Mouse (Mus musculus) hindbrain, embryonic 13.5 days (tissue): ENCODE measurements at regions not wholly inside any gene's neighbourhood (a gene's known extent, or its start where the extent isn't known, plus 50 kb on each side); places are given as distances from the start of the nearest gene placed in this dataset.

Source experiments
- ATAC-seq: fragments of 200-750 bp; cut with Nextera tagmentation; 2 replicates; pipeline ENCODE4 v1.8.0; 2017; ENCODE audit warnings: moderate TSS enrichment; ENCODE audit not compliant: low FRiP score
- H3K27ac ChIP-seq: fragments of 300-500 bp; sonication (generic); 2 replicates; pipeline ENCODE4 v1.5.1; 2015; ENCODE audit warnings: inconsistent platforms, mild to moderate bottlenecking, moderate library complexity
- H3K27me3 ChIP-seq: fragments of 300-500 bp; sonication (generic); 2 replicates; pipeline ENCODE4 v1.6.1; 2015; ENCODE audit warnings: mild to moderate bottlenecking, inconsistent platforms
- H3K36me3 ChIP-seq: fragments of 300-500 bp; sonication (generic); 2 replicates; pipeline ENCODE4 v1.6.1; 2015; ENCODE audit warnings: mild to moderate bottlenecking, inconsistent platforms
- H3K4me1 ChIP-seq: fragments of 300-500 bp; sonication (generic); replicated peaks from 2 replicates; pipeline ENCODE4 v1.6.1; 2015; ENCODE audit warnings: inconsistent platforms
- H3K4me2 ChIP-seq: fragments of 300-500 bp; sonication (generic); 2 replicates; pipeline ENCODE4 v1.6.1; 2015; ENCODE audit warnings: inconsistent platforms, mild to moderate bottlenecking, moderate library complexity
- H3K4me3 ChIP-seq: fragments of 300-500 bp; sonication (generic); 2 replicates; pipeline ENCODE4 v1.5.1; 2015; ENCODE audit warnings: mild to moderate bottlenecking, inconsistent platforms
- H3K9ac ChIP-seq: fragments of 300-500 bp; sonication (generic); 2 replicates; pipeline ENCODE4 v1.6.1; 2015; ENCODE audit warnings: mild to moderate bottlenecking, inconsistent platforms
- H3K9me3 ChIP-seq: fragments of 300-500 bp; sonication (generic); 2 replicates; pipeline ENCODE4 v1.6.1; 2016; ENCODE audit warnings: inconsistent platforms
- WGBS: fragments of 180-500 bp; shearing (Covaris S2); methylation state at CpG from one replicate; pipeline ENCODE4 v1.1.7; 2015; 5-methylcytosine and 5-hydroxymethylcytosine counted together

DNA sequence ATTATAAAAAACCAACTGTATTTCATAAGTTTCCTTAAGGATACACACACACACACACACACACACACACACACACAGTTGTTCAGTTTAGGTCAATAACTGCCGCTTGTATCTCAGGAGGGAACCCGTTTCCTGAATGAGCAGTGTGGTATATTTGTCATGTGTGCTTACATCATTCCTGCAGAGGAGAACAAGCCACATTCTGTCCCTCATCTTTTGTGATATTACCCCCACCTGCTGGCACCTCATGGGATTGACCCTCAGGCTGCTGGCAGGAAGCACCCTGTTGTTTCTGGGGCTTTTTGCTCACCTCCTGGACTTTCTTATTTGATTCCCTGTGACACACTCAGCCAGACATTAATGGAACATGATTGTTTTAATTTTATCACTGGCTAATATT, 66.4 kb upstream of the Htr1a start:
- Histone ChIP-seq H3K27me3 (no peaks in the 10 kb centered on the region), H3K4me3 (no peak overlapping the region), H3K4me2 (no peak overlapping the region), H3K36me3 (no peaks in the 10 kb centered on the region), H3K9ac (no peak overlapping the region), H3K27ac (no peak overlapping the region), H3K4me1 (no peaks in the 10 kb centered on the region), H3K9me3 (no peaks in the 10 kb centered on the region)
- WGBS, result 17% methylated on average over 2 of the region's 2 CpGs
- peak; percentile 75 for ATAC-seq

GRCm38 (mm10) chr13:105378587-105378986, 64.9 kb upstream of the Htr1a start:
- H3K4me2 ChIP-seq, result no peak overlapping the region
- no peak overlapping the region for H3K9ac ChIP-seq
- H3K27ac ChIP-seq, result no peak overlapping the region
- 84% methylated on average over 9 of the region's 9 CpGs for WGBS
- no peaks in the 10 kb centered on the region for H3K36me3 ChIP-seq
- no peaks in the 10 kb centered on the region for H3K9me3 ChIP-seq
- H3K4me3 ChIP-seq, result no peak overlapping the region
- no peaks in the 10 kb centered on the region for H3K27me3 ChIP-seq
- no peaks in the 10 kb centered on the region for H3K4me1 ChIP-seq
- no peak for ATAC-seq

GRCm38 (mm10) chr13:105387016-105387772, 56.2 kb upstream of the Htr1a start:
- ATAC-seq, result no peak
- H3K27me3 ChIP-seq, result no peaks in the 10 kb centered on the region
- WGBS, result 41% methylated on average over 4 of the region's 4 CpGs
- no peaks in the 10 kb centered on the region; the same call in 1 of the 2 replicates for H3K4me1 ChIP-seq
- H3K4me2 ChIP-seq, result no peak overlapping the region
- H3K9ac ChIP-seq, result no peak overlapping the region
- H3K36me3 ChIP-seq, result no peaks in the 10 kb centered on the region
- H3K9me3 ChIP-seq, result no peaks in the 10 kb centered on the region
- no peak overlapping the region for H3K4me3 ChIP-seq
- H3K27ac ChIP-seq, result no peak overlapping the region
